Mouse (Mus musculus) urinary bladder, postnatal 4 days (tissue): ENCODE data around the gene Nfu1.

Experiments used
- DNase-seq, 2 experiments: peaks; one replicate each; pipeline ENCODE4 v3.0.0; 2021 to 2022; ENCODE audit warnings: low spot score in 2 of 2

Nfu1 gene

GRCm38 (mm10) chr6:87008887-87009286 lies at the start of gene Nfu1:
Gene Nfu1, plus strand, starts transcription at chr6:87009236.
- DNase-seq, result no peak

GRCm38 (mm10) chr6:86963987-86964685 lies 44.9 kb upstream of the Nfu1 start:
- no peak for DNase-seq

GRCm38 (mm10) chr6:86967166-86967565 lies 41.9 kb upstream of the Nfu1 start:
- no peak for DNase-seq

- no peak for DNase-seq
Observed at GRCm38 (mm10) chr6:86973956-86974355, 35.1 kb upstream of the Nfu1 start.

GRCm38 (mm10) chr6:86978156-86978908 lies 30.7 kb upstream of the Nfu1 start:
- no peak for DNase-seq

- no peak for DNase-seq
Observed at GRCm38 (mm10) chr6:86978909-86979265, 30.1 kb upstream of the Nfu1 start.

GRCm38 (mm10) chr6:86981206-86981605 lies 27.8 kb upstream of the Nfu1 start:
- DNase-seq, result no peak

GRCm38 (mm10) chr6:86985314-86986106 lies 23.5 kb upstream of the Nfu1 start:
- DNase-seq, result no peak

- DNase-seq, result peak in 1 of 2 experiments; percentile 32
Observed at GRCm38 (mm10) chr6:86989576-86989975, 19.5 kb upstream of the Nfu1 start.

GRCm38 (mm10) chr6:86991041-86991440 lies 18.0 kb upstream of the Nfu1 start:
- no peak for DNase-seq

GRCm38 (mm10) chr6:86992349-86992748 lies 16.7 kb upstream of the Nfu1 start:
- DNase-seq, result no peak

GRCm38 (mm10) chr6:86994254-86994653 lies 14.8 kb upstream of the Nfu1 start:
- DNase-seq, result no peak

- no peak for DNase-seq
Observed at GRCm38 (mm10) chr6:86996629-86997307, 12.3 kb upstream of the Nfu1 start.

- no peak for DNase-seq
Observed at GRCm38 (mm10) chr6:86997360-86997759, 11.7 kb upstream of the Nfu1 start.

GRCm38 (mm10) chr6:87001995-87002394 lies 7.0 kb upstream of the Nfu1 start:
- DNase-seq, result no peak

- DNase-seq, result peak; percentile 56 to 88
Observed at GRCm38 (mm10) chr6:87002521-87003055, 6.4 kb upstream of the Nfu1 start.

GRCm38 (mm10) chr6:87004099-87004498 lies 4.9 kb upstream of the Nfu1 start:
- DNase-seq, result no peak

- DNase-seq, result no peak
Observed at GRCm38 (mm10) chr6:87005577-87005976, 3.5 kb upstream of the Nfu1 start.

GRCm38 (mm10) chr6:87009692-87010328 lies 774 bp downstream of the Nfu1 start:
- DNase-seq, result peak; percentile 89 to 95

- no peak for DNase-seq
Observed at GRCm38 (mm10) chr6:87016916-87017315, 7.9 kb downstream of the Nfu1 start.

GRCm38 (mm10) chr6:87018874-87019273 lies 9.8 kb downstream of the Nfu1 start:
- no peak for DNase-seq
